Mouse (Mus musculus) cerebellum, postnatal 14 days (tissue): Measurements from ENCODE around the gene Apc2.

ENCODE experiments used
- DNase-seq, 2 experiments: peaks; one replicate each; pipeline ENCODE4 v3.0.0; 2021; ENCODE audit warnings: mixed read lengths in 2 of 2

Apc2 gene

GRCm38 (mm10) chr10:80262776-80263365, 32.9 kb upstream of the Apc2 start:
- no peak for DNase-seq

GRCm38 (mm10) chr10:80264341-80265148, 31.2 kb upstream of the Apc2 start:
- peak; percentile 99 to 100 for DNase-seq

DNA sequence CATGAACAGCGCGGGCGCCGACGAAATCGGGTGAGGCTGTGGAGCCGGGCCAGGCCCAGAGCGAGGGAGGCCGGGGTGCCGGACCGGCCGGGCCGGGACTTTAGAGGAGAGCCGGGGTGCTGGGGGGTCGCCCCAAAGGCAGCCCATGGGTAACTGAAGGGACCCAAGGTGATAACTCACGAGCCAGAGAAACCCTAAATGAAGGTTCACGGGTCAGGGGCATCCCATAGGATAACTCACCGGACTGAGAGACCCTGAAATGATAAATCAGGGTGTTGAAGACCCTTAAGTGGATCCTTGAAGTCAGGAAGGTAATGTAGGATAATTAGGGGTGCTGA, 30.7 kb upstream of the Apc2 start:
- no peak for DNase-seq

DNA sequence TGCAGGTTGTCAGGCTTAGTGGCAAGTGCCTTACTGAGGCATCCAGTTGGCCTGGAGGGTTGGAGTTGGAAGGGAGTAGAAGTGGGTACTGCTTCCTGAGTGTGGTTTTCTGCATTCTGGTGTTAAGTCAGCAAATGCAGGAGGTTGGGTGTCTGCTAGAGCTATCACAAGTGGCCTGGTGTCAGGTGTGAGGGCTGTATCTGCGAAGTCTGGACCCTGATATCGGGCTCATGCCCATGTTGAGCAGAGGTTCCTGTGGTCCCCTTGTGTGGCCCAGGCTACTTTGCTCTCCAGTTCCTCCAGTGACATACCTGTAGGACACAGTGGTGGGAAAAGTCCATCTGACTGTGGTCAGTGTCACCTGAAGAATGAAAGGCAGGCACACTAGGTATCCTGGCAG, 25.7 kb upstream of the Apc2 start:
- no peak for DNase-seq

- peak in 1 of 2 experiments; percentile 54 for DNase-seq
Observed at GRCm38 (mm10) chr10:80270734-80271181, 25.0 kb upstream of the Apc2 start.

DNA sequence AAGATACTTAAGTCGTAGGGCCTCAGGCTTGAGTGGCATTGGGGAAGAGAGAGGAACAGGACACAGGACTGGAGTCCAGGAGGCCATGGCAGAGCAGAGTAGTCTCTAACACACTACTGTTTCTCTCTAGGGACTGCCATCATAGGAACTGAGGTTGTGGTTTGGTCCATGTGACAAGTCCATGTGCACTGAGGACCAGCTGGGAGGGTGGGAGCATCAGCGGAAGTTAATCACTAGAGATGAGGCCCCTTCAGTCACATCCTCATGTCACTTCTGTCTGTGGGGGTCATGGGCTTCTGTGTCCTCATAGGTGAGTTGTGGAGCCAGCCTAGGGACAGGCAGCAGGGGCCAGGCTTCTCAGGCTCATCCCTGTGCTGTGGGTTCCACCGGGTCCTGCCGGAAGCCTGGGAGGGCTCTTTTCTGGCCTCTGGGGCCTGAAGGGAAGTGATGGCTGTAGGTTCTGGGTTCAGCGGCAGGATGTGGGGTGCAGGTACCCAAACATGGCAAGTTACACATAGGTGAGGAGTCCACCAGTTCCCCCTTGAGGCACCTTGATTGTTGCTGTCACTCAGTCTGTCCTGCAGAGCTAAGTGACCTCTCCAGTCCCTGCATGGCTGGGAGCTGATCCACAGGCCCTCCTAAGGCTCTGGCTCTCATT, 24.5 kb upstream of the Apc2 start:
- no peak for DNase-seq

- no peak for DNase-seq
Observed at GRCm38 (mm10) chr10:80271870-80272585, 23.7 kb upstream of the Apc2 start.

- DNase-seq = no peak
Observed at GRCm38 (mm10) chr10:80273847-80274246, 21.9 kb upstream of the Apc2 start.

DNA sequence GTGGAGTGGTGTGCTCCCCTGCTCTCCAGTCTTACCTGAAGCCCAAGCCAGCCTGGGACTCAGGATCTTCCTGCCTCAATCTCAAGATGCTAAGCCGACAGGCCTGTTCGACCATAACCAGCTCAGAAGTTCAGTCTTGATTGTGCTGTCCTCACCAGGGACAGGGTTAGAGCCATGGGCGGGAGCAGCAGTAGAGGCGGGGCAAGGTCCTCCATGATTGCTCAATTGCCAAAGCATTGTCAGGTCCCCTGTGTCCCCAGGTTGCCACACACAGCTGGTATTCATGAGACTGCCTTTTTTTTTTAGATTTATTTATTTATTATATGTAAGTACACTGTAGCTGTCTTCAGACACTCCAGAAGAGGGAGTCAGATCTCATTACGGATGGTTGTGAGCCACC, 19.5 kb upstream of the Apc2 start:
- no peak for DNase-seq

GRCm38 (mm10) chr10:80278390-80278789, 17.4 kb upstream of the Apc2 start:
- no peak for DNase-seq

DNA sequence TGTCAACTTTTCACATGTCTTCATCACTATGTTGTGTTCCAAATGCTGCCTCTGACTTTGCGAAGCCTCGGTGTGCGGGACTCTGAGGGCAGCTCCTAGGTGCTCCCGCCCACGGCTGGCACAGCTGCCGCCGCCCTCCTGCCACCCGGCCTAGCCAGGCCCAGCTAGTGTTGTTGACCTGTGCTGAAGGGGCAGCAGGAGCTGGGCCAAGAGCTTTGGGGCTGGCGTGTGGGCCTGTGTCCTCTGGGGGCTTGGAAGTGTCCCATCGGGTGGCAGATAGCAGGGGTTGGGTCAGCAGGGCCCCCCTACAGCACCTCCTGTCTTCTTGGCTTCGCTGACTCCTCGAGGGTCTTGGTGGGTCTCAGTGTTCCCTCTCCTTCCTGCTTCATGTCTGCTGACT, 16.5 kb upstream of the Apc2 start:
- no peak for DNase-seq

- DNase-seq = no peak
Observed at GRCm38 (mm10) chr10:80281304-80281703, 14.5 kb upstream of the Apc2 start.

DNA sequence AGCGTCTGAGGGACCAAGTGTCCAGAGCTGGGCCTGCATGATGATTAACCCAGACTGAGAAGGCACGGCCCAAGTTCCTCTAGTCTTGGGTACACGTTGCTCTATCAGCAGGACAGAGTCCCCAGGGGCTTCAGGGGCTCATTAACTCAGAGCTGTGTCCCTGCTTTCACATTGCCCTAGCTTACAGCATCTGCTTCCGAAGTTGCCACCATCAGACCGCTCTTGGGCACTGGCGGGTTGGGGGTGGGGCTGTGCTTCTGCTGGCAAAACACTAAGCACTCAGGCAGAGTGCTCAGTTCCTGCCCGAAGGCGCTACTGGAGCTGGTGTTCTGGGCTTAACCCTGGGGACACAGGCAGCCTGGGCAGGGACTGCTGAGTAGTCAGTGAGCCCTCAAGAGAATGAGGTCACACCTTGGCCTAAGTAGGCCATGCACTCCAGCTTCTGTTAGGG, 13.8 kb upstream of the Apc2 start:
- DNase-seq = peak; percentile 51 to 55

DNA sequence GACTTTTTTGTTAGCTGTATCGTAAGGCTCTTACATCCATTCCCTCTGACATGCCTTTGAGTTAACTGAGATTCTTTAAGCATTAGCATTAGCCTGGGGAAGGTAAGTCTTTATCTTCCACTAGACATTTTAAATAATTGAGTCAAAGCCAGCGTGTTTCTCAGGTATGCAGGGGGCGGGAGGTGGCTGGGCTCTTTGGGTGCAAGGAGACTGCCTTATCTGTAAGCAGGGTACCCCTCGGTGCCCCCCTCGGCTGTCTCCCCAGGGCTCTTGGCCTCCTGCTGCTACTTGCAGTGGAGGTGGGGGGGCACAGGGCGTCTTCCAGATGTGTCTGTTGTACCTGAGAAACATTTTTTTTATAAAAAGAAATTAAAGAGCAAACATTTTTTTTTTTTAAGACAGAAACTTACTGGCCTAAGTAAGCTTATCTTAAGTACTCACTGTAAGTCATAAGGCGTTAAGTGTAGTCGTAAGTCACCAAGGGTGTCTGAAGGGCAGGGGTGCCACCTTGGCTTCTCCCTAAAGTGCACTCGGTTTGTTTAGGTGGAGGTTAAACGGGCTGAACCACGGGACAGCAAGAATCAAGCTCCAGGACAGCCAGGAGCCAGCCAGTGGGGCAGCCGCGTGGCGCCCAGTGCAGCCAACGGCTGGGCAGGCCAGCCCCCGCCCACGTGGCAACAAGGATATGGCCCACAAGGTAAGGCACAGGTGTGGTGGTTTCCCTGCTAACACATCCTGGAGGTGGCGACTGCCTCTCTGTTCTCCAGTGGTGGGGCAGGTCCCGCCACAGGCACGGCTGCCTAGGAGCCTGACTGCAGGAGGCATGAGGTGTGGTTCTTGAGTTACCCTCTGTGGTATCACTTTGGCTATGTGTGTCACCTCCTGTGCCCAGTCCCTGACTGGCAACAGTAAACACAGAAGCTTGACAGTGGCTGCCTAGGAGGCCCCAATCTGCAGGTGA, 13.0 kb upstream of the Apc2 start:
- DNase-seq = peak; percentile 16 to 46

DNA sequence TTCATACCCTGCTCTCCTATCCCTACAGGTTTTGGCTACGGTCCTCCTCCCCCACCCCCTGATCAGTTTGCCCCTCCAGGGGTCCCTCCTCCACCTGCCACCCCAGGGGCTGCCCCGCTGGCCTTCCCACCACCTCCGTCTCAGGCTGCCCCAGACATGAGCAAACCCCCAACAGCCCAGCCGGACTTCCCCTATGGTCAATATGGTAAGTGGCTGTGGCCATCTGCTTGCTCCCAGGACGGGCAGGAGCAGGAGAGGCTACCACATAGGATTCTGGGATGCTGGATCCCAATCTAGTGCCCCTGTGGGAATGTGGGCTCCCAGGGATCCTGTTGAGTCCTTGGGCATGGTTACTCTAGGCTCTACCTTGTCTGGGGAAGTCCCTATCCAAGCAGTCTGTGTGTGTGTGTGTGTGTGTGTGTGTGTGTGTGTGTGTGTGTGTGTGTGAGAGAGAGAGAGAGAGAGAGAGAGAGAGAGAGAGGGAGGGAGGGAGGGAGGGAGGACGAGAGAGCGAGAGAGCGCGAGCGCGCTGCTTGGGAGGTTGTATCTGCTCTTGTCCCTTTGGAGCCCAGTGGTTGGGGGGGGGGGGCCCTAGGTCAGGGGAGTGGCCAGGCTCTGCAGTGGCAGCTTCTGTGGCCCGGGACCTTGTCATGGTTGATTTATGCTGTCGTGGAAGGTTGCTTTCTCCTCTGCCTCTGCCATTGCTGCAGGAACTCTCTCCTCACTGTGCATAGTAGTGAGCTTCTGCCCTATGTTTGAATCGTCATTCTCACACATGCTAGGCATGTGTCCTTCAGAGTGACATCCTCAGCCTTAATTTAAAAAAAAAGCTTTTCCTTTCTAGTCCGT, 10.3 kb upstream of the Apc2 start:
- no peak for DNase-seq

DNA sequence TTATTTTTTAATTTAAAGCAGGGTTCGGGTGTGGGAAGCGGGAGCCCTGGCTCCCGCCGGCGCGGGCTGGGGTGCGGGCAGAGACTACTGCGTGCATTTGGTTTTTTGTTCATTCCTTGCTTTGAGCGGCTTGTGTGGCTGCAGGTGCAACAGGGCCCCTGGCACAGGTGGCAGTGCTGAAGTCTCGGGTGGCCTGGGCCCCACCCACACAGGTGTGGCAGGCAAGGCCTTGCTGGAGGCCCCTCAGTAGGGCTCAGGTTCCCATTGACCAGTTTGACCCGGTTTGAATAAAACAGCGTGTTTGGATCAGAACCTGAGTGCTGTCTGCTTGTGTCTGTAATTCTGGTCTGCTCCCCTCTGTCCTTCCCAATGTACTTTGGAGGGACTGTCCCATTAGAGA, 7.7 kb upstream of the Apc2 start:
- no peak for DNase-seq

- no peak for DNase-seq
Observed at GRCm38 (mm10) chr10:80288657-80289056, 7.1 kb upstream of the Apc2 start.

DNA sequence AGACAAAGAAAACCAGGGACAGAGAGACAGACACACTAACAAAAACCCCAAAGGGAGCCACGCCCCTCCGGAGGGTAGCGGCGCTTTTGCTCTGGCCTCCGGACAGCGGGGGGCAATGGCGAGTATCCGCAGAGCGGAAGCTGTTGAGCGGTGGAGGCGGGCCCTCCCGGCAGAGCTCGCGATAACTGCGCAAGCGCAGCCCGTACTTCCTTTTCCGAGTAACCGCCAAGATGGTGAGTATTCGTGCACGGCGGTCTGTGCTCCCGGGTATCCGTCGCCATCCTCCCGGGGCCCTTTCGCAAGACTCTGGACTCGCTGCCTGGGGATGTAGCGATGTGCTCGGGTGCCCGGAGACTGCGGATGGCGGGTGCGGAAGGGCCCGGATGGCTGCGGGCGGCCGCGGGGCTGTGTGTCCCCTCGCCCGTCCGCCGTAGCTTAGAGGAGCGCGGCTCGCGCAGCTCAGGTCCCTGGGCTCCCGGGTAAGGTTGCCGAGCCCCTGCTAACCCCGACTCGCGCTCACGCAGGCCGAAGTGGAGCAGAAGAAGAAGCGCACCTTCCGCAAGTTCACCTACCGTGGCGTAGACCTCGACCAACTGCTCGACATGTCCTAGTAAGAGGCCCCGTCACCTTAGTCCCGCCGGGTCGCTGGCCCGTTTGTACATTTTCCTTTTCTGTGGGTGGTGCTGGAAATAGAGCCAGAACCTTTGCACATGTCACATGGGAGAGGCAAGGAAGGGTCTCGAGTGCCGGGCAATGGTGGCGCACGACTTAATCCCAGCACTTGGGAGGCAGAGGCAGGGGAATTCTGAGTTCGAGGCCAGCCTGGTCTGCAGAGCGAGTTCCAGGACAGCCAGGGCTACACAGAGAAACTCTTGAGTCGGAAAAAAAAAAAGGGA, 3.3 kb upstream of the Apc2 start, which contains the start of gene Rps15:
TSS of gene Rps15 (plus strand) at position 203 of the 896 bp plus-strand sequence.
- DNase-seq = peak; percentile 98 to 99

- no peak for DNase-seq
Observed at GRCm38 (mm10) chr10:80293325-80293724, 2.5 kb upstream of the Apc2 start.

DNA sequence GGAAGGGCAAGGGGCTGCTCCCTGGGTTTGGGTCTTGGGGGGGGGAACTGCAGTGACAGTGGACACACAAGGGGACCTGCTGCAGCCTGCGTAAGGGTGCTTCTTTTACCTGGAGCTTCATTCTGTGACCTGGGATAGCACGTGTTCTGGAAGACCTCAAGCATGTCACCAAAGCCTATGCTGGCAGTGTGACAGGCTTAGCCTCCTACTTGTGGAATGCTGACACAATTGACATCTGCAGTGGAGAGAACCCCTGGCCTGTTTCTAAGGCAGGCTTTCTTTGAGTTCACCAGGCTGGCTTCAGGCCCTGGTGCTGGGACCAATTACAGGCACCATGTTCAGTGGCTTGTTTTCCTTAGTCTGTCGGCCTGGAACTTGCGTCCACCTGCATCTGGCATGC, 1.5 kb upstream of the Apc2 start:
- DNase-seq = no peak
